Mouse (Mus musculus) kidney, embryonic 14.5 days (tissue): Measurements from ENCODE around the gene Fgf13. TPM values are rescaled to one million over a fixed set of nuclear protein-coding genes. Genes with fewer than 3 reads are reported as not detected.

Source experiments
- ATAC-seq: fragments of 200-750 bp; cut with Nextera tagmentation; 2 replicates; pipeline ENCODE4 v1.8.0; 2017; ENCODE audit warnings: moderate number of reproducible peaks, mild to moderate bottlenecking, moderate TSS enrichment, moderate library complexity; ENCODE audit not compliant: low FRiP score, low TSS enrichment
- H3K27ac ChIP-seq: fragments of 300-500 bp; sonication (generic); 2 replicates; pipeline ENCODE4 v1.5.1; 2014; ENCODE audit warnings: low read depth, mild to moderate bottlenecking, low read length, moderate library complexity, mixed read lengths
- H3K27me3 ChIP-seq: fragments of 300-500 bp; sonication (generic); 2 replicates; pipeline ENCODE4 v1.6.1; 2014; ENCODE audit warnings: mild to moderate bottlenecking, low read length; ENCODE audit not compliant: control insufficient read depth, insufficient read depth
- H3K36me3 ChIP-seq: fragments of 300-500 bp; sonication (generic); 2 replicates; pipeline ENCODE4 v1.6.1; 2014; ENCODE audit warnings: low read length, mixed read lengths; ENCODE audit not compliant: control insufficient read depth, insufficient read depth
- H3K4me1 ChIP-seq: fragments of 300-500 bp; sonication (generic); 2 replicates; pipeline ENCODE4 v1.6.1; 2014; ENCODE audit warnings: low read length, mixed read lengths; ENCODE audit not compliant: control insufficient read depth, insufficient read depth
- H3K4me2 ChIP-seq: fragments of 300-500 bp; sonication (generic); replicated peaks from 2 replicates; pipeline ENCODE4 v1.6.1; 2014; ENCODE audit warnings: low read depth, mild to moderate bottlenecking, low read length
- H3K4me3 ChIP-seq: fragments of 300-500 bp; sonication (generic); 2 replicates; pipeline ENCODE4 v1.5.1; 2014; ENCODE audit warnings: mild to moderate bottlenecking, low read length
- H3K9ac ChIP-seq: fragments of 300-500 bp; sonication (generic); 2 replicates; pipeline ENCODE4 v1.6.1; 2014; ENCODE audit warnings: low read depth, mild to moderate bottlenecking, low read length, moderate library complexity
- H3K9me3 ChIP-seq: fragments of 300-500 bp; sonication (generic); 2 replicates; pipeline ENCODE4 v1.6.1; 2016; ENCODE audit warnings: low read length; ENCODE audit not compliant: control insufficient read depth
- whole genome bisulfite sequencing: fragments of 180-500 bp; shearing (Covaris S2); extraction: QIAGEN DNeasy Blood & Tissue Kit; methylation state at CpG from one replicate; pipeline ENCODE4 v1.1.7; 2014; 5-methylcytosine and 5-hydroxymethylcytosine counted together
- polyA plus RNA-seq: library from polyadenylated mRNA; unstranded; fragments of >200 nt; fragmentation: Nextera tagmentation; extraction: Ambion mirVana; gene quantifications from 2 replicates; pipeline ENCODE4 v1.2.1, GENCODE M21; 2014

The Fgf13 gene
- polyA plus RNA-seq, 1 experiment from 2014 or later: 4.2 TPM

DNA sequence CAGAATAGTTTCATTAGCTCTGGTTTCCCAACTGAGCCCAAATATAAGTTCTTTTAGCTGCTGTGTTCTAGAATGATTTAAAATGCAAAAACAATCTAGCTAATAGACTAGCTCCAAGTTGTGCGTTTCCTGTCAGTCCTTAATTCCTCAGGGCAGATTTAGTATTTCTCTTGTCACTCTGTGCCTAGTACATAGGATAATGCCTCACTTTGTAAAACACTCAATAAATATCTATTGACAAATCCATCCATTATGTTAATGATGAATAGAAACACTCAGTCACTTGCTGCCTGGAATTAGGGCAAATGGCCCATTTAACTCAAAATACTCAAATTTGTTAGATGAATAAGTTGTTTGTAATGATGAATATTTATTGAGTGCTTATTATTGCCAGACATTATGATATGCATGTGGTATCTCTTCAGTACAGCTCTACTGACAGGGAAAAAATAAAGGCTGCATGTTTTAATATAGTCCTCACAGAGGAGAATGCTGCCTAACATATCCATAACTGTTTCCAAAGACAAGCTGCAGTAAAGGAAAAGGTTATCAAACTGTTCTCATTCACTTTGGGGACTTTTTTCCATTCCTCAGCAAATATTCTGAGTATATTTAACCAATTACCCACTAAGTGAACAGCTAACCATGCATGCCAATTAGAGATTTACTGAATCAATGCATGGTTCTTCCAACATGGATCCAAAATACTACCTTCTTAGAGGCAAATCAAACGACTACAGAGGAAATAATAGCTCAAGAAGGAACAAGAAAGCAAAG, 327.0 kb downstream of the Fgf13 start:
- H3K4me3 ChIP-seq: no peak overlapping the region
- no peak overlapping the region for H3K9ac ChIP-seq
- H3K27me3 ChIP-seq: no peaks in the 10 kb centered on the region
- H3K9me3 ChIP-seq: no peaks in the 10 kb centered on the region
- H3K36me3 ChIP-seq: no peaks in the 10 kb centered on the region
- H3K4me1 ChIP-seq: no peaks in the 10 kb centered on the region
- 41% methylated on average over 2 of the region's 2 CpGs for WGBS
- no peak overlapping the region for H3K27ac ChIP-seq
- ATAC-seq: no peak
- no peak overlapping the region for H3K4me2 ChIP-seq

- H3K9me3 ChIP-seq: no peaks in the 10 kb centered on the region
- H3K27me3 ChIP-seq: no peaks in the 10 kb centered on the region
- 63% methylated on average over 3 of the region's 3 CpGs for WGBS
- H3K27ac ChIP-seq: no peak overlapping the region
- H3K4me2 ChIP-seq: no peak overlapping the region
- H3K36me3 ChIP-seq: no peaks in the 10 kb centered on the region
- no peak overlapping the region for H3K4me3 ChIP-seq
- no peaks in the 10 kb centered on the region for H3K4me1 ChIP-seq
- ATAC-seq: no peak
- no peak overlapping the region for H3K9ac ChIP-seq
Measured at GRCm38 (mm10) chrX:59220675-59221074, 347.2 kb downstream of the Fgf13 start.

DNA sequence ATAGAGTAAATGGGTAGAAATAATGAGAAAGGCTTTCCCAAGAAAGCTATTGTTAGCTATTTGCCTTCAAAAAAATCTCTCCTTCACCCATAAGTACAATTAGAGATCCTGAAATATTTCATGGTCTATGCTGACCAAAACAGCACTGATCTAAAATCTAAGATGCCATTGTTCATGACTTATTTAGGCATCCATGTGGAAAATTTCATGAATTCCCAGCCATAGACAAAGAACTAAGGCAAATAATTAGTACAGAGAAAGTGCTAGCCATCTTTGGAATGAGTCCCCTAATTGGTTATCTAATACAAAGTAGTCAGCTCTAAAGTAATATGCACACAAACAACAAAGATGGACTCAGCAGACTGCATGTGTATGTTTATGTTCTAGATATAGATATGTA, 366.7 kb downstream of the Fgf13 start:
- no peaks in the 10 kb centered on the region for H3K36me3 ChIP-seq
- H3K4me2 ChIP-seq: no peak overlapping the region
- H3K4me3 ChIP-seq: no peak overlapping the region
- no peak for ATAC-seq
- H3K27ac ChIP-seq: no peak overlapping the region
- no peaks in the 10 kb centered on the region for H3K4me1 ChIP-seq
- H3K9ac ChIP-seq: no peak overlapping the region
- no peaks in the 10 kb centered on the region for H3K27me3 ChIP-seq
- no peaks in the 10 kb centered on the region for H3K9me3 ChIP-seq

DNA sequence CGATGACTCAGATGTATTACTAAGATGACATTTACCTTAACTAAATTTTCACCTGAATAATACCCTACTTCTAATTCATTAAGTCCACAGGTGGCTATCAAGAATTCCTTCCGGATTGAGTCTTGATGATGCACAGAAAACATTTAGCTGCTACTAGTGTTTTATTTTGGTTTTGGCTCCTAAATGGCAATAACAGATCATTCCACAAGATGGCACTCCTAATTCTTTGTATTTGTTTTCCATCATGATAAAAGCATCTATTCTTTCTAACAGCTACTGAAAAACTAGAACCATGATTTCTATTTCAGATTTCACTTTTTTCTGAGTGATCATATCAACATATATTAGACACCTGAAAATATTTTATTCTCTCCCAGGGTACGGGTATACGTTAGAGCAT, 373.7 kb downstream of the Fgf13 start:
- Histone ChIP-seq H3K9ac (no peak overlapping the region), H3K4me2 (no peak overlapping the region), H3K27me3 (no peaks in the 10 kb centered on the region), H3K27ac (no peak overlapping the region), H3K9me3 (no peaks in the 10 kb centered on the region), H3K4me3 (no peak overlapping the region), H3K36me3 (no peaks in the 10 kb centered on the region), H3K4me1 (no peaks in the 10 kb centered on the region)
- 74% methylated on average over 4 of the region's 4 CpGs for WGBS
- ATAC-seq: no peak

GRCm38 (mm10) chrX:59186922-59187321, 380.9 kb downstream of the Fgf13 start:
- H3K9me3 ChIP-seq: no peaks in the 10 kb centered on the region
- H3K9ac ChIP-seq: no peak overlapping the region
- no peaks in the 10 kb centered on the region for H3K27me3 ChIP-seq
- no peaks in the 10 kb centered on the region for H3K36me3 ChIP-seq
- 83% methylated on average over 4 of the region's 4 CpGs for WGBS
- H3K4me2 ChIP-seq: no peak overlapping the region
- no peaks in the 10 kb centered on the region for H3K4me1 ChIP-seq
- H3K27ac ChIP-seq: no peak overlapping the region
- no peak overlapping the region for H3K4me3 ChIP-seq
- ATAC-seq: no peak

- ATAC-seq: no peak
Measured at GRCm38 (mm10) chrX:59182323-59182722, 385.5 kb downstream of the Fgf13 start.

DNA sequence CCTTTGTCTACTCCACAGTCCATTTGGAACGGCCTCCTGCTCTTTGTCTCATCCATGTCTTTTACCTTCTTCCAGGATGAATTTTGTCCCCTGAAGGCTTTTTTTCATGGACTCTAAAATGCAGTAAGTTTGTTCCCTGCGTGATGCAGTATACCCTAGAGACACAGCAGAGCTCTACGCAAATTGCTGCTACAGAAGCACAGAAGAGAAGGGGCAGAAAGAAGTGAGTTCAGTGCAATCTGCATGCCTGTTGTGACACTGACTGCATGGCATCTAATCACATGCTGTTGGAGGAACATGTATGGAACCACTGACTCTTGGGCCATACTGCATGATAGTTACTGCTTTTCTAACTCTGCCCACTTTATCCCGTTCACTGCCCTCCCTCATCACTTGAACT, 388.2 kb downstream of the Fgf13 start:
- no peak for ATAC-seq
- WGBS: 80% methylated on average over 4 of the region's 4 CpGs
- Histone ChIP-seq H3K4me3 (no peak overlapping the region), H3K27me3 (no peaks in the 10 kb centered on the region), H3K4me1 (no peaks in the 10 kb centered on the region), H3K36me3 (no peaks in the 10 kb centered on the region), H3K9me3 (no peaks in the 10 kb centered on the region), H3K27ac (no peak overlapping the region), H3K4me2 (no peak overlapping the region), H3K9ac (no peak overlapping the region)

More at GRCm38 (mm10) chrX:59182323-59182722, 385.5 kb downstream of the Fgf13 start:
- H3K9me3 ChIP-seq: no peaks in the 10 kb centered on the region
- H3K36me3 ChIP-seq: no peaks in the 10 kb centered on the region
- no peaks in the 10 kb centered on the region for H3K4me1 ChIP-seq
- no peak overlapping the region for H3K9ac ChIP-seq
- no peaks in the 10 kb centered on the region for H3K27me3 ChIP-seq
- H3K4me2 ChIP-seq: no peak overlapping the region
- no peak overlapping the region for H3K27ac ChIP-seq
- 75% methylated on average over 4 of the region's 4 CpGs for WGBS
- no peak overlapping the region for H3K4me3 ChIP-seq

GRCm38 (mm10) chrX:59179081-59179596, 388.7 kb downstream of the Fgf13 start:
- Histone ChIP-seq H3K36me3 (no peaks in the 10 kb centered on the region), H3K4me2 (no peak overlapping the region), H3K9ac (no peak overlapping the region), H3K4me3 (no peak overlapping the region), H3K4me1 (no peaks in the 10 kb centered on the region), H3K27me3 (no peaks in the 10 kb centered on the region), H3K9me3 (no peaks in the 10 kb centered on the region), H3K27ac (no peak overlapping the region)
- ATAC-seq: no peak
- 34% methylated on average over 3 of the region's 3 CpGs for WGBS

- Histone ChIP-seq H3K4me3 (no peak overlapping the region), H3K9ac (no peak overlapping the region), H3K9me3 (no peaks in the 10 kb centered on the region), H3K27me3 (no peaks in the 10 kb centered on the region), H3K4me1 (no peaks in the 10 kb centered on the region), H3K4me2 (no peak overlapping the region), H3K27ac (no peak overlapping the region), H3K36me3 (no peaks in the 10 kb centered on the region)
- no peak for ATAC-seq
- WGBS: 80% methylated on average over 3 of the region's 3 CpGs
Measured at GRCm38 (mm10) chrX:59177653-59178052, 390.2 kb downstream of the Fgf13 start.
